Mouse (Mus musculus) myocyte (in vitro differentiated cells): ENCODE results near the gene Tmem26.

Source experiments
- CEBPB ChIP-seq: IDR thresholded peaks from 2 replicates; pipeline ENCODE4 v1.6.1; 2011; ENCODE audit warnings: mild to moderate bottlenecking, moderate library complexity; ENCODE audit not compliant: poor library complexity, insufficient read depth, severe bottlenecking
- E2F4 ChIP-seq: IDR thresholded peaks from one replicate; pipeline ENCODE4 v1.6.1; 2011; ENCODE audit warnings: mild to moderate bottlenecking, control low read depth, moderate library complexity; ENCODE audit not compliant: insufficient read depth
- MAX ChIP-seq: IDR thresholded peaks from one replicate; pipeline ENCODE4 v1.6.1; 2011; ENCODE audit warnings: low read depth, mild to moderate bottlenecking, control low read depth
- MYOD1 ChIP-seq, 3 experiments: IDR thresholded peaks; one replicate each; pipeline ENCODE4 v1.6.1; 2011; ENCODE audit warnings: control low read depth in 2 of 3, low read depth in 2 of 3, mild to moderate bottlenecking in 2 of 3, moderate library complexity in 1 of 3; ENCODE audit not compliant: insufficient read length in 2 of 3, control insufficient read depth in 1 of 3
- MYOG ChIP-seq, 3 experiments: IDR thresholded peaks; one replicate each; pipeline ENCODE4 v1.6.1; 2011; ENCODE audit warnings: control low read depth in 2 of 3, low read depth in 2 of 3, mild to moderate bottlenecking in 2 of 3; ENCODE audit not compliant: insufficient read length in 2 of 3, control insufficient read depth in 1 of 3, insufficient read depth in 1 of 3
- POLR2A ChIP-seq: IDR thresholded peaks from one replicate; pipeline ENCODE4 v1.6.1; 2011; ENCODE audit warnings: low read depth, mild to moderate bottlenecking, control low read depth, moderate library complexity; ENCODE audit not compliant: insufficient read length
- POLR2AphosphoS2 ChIP-seq: IDR thresholded peaks from one replicate; pipeline ENCODE4 v1.6.1; 2011; ENCODE audit warnings: low read depth, control low read depth; ENCODE audit not compliant: insufficient read length
- SRF ChIP-seq: IDR thresholded peaks from one replicate; pipeline ENCODE4 v1.6.1; 2011; ENCODE audit warnings: low read depth; ENCODE audit not compliant: control insufficient read depth, insufficient read length
- TCF12 ChIP-seq: IDR thresholded peaks from one replicate; pipeline ENCODE4 v1.6.1; 2011; ENCODE audit warnings: mild to moderate bottlenecking, control low read depth; ENCODE audit not compliant: poor library complexity, insufficient read depth, severe bottlenecking
- USF1 ChIP-seq: IDR thresholded peaks from one replicate; pipeline ENCODE4 v1.6.1; 2011; ENCODE audit warnings: low read depth, mild to moderate bottlenecking, control low read depth, moderate library complexity

DNA sequence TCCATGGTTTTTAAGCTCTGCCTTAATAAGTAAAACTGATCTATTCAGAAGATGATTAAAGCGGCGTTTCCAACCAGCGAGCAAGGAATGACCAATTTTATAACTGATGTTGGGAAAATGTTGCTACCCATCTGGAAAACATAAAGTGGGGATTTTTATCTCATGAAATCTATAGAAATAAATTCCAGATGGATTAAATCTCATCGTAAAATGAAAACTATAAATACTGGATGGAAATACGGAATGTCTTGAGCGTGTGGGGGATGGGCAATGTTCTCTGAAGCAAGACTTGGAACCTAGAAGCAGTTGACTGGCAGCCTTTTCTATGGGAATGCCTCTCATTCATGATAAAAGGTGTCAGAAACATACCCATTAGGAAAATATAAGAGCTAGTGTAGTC is 59.3 kb downstream of the Tmem26 start:
- TF ChIP-seq TCF12 (no peak), POLR2A (no peak), MAX (no peak), POLR2AphosphoS2 (no peak), CEBPB (no peak), E2F4 (no peak), SRF (no peak), MYOG (IDR thresholded peaks at IDR 0.05; ENCODE audit: control insufficient read depth in 1 of 3, insufficient read depth in 1 of 3, insufficient read length in 2 of 3, low read depth in 2 of 3) (no peak), USF1 (no peak), MYOD1 (IDR thresholded peaks at IDR 0.05; ENCODE audit: control insufficient read depth in 1 of 3, insufficient read length in 2 of 3, low read depth in 2 of 3) (no peak)
